In genomic region chr1:159989561-159989960, GRCm38 (mm10) we compare ENCODE assay signal across 26 mouse cellular contexts. TPM values are rescaled to one million over a fixed set of nuclear protein-coding genes. Genes with fewer than 3 reads are reported as not detected.
A peak's percentile ranks its signal among the peaks of the same experiment; 100 is the strongest.
DNase-seq lines count a peak whose midpoint lies in the region; ATAC-seq and TF ChIP-seq lines count a peak whose summit lies in the region.
"Had no signal": no experiment of that assay in that cellular context is flagged by ENCODE, and none has a peak within 500 bp of the region (broad histone marks: within the 10 kb centered on the region; RNA-seq: fewer than 3 reads in every experiment).

No protein-coding gene starts in this region.

- 0 out of 2 replicates have a peak, but pooled peaks have one; percentile 27 for ATAC-seq in liver, postnatal 0 days
- ATAC-seq in liver, embryonic 11.5 days (replicated peaks; ENCODE audit: low FRiP score): no peak
- peak; percentile 77 for ATAC-seq in megakaryocyte, adult 5-6 weeks (ENCODE audit: poor library complexity, severe bottlenecking)
- ATAC-seq: forebrain, embryonic 14.5 days; forebrain, postnatal 0 days; intestine, postnatal 0 days; Patski had no signal

- H3K36me3 ChIP-seq in liver, postnatal 0 days (replicated peaks; ENCODE audit: insufficient read depth, low read length): no peaks in the 10 kb centered on the region
- H3K36me3 ChIP-seq in liver, embryonic 11.5 days (ENCODE audit: control insufficient read depth, insufficient read depth, low read length): no peaks in the 10 kb centered on the region
- H3K36me3 ChIP-seq: embryonic facial prominence, embryonic 12.5 days; embryonic facial prominence, embryonic 15.5 days; heart, embryonic 10.5 days; heart, embryonic 13.5 days; hindbrain, embryonic 12.5 days; hindbrain, embryonic 15.5 days had no signal

- no peak overlapping the region for H3K4me3 ChIP-seq in liver, postnatal 0 days (ENCODE audit: low read depth, low read length)
- H3K4me3 ChIP-seq in liver, embryonic 11.5 days (ENCODE audit: low read depth, low read length): no peak overlapping the region
- H3K4me3 ChIP-seq: embryonic facial prominence, embryonic 12.5 days; embryonic facial prominence, embryonic 15.5 days; gastrocnemius, adult 2 months; heart, adult 2 months; heart, embryonic 10.5 days; heart, embryonic 13.5 days; hindbrain, embryonic 12.5 days; hindbrain, embryonic 15.5 days had no signal

- H3K9ac ChIP-seq in liver, postnatal 0 days (replicated peaks): no peak overlapping the region
- no peak overlapping the region for H3K9ac ChIP-seq in liver, embryonic 11.5 days (ENCODE audit: low read depth, low read length)
- H3K9ac ChIP-seq: embryonic facial prominence, embryonic 12.5 days; embryonic facial prominence, embryonic 15.5 days; forebrain, postnatal 0 days; heart, embryonic 13.5 days; hindbrain, embryonic 12.5 days; hindbrain, embryonic 15.5 days had no signal

- no peaks in the 10 kb centered on the region for H3K9me3 ChIP-seq in liver, postnatal 0 days (ENCODE audit: low read length)
- H3K9me3 ChIP-seq in liver, embryonic 11.5 days (ENCODE audit: control insufficient read depth, low read length): no peaks in the 10 kb centered on the region
- H3K9me3 ChIP-seq: embryonic facial prominence, embryonic 12.5 days; embryonic facial prominence, embryonic 15.5 days; heart, embryonic 10.5 days; heart, embryonic 13.5 days; hindbrain, embryonic 12.5 days; hindbrain, embryonic 15.5 days had no signal

- no peaks in the 10 kb centered on the region for H3K27me3 ChIP-seq in liver, postnatal 0 days (ENCODE audit: insufficient read depth, low read length)
- H3K27me3 ChIP-seq in liver, embryonic 11.5 days (replicated peaks; ENCODE audit: control insufficient read depth, insufficient read depth, low read length): no peaks in the 10 kb centered on the region
- H3K27me3 ChIP-seq: embryonic facial prominence, embryonic 12.5 days; embryonic facial prominence, embryonic 15.5 days; heart, embryonic 13.5 days; hindbrain, embryonic 12.5 days; hindbrain, embryonic 15.5 days; Patski had no signal

- no peak overlapping the region for H3K4me2 ChIP-seq in liver, postnatal 0 days (ENCODE audit: low read depth, low read length)
- no peak overlapping the region for H3K4me2 ChIP-seq in liver, embryonic 11.5 days
- H3K4me2 ChIP-seq: embryonic facial prominence, embryonic 12.5 days; embryonic facial prominence, embryonic 15.5 days; heart, embryonic 13.5 days; hindbrain, embryonic 12.5 days; hindbrain, embryonic 15.5 days had no signal

- TF ChIP-seq EP300 in liver, postnatal 0 days (IDR thresholded peaks at IDR 0.05; ENCODE audit: low read depth): no peak

- DNase-seq in liver, postnatal 0 days: no peak
- DNase-seq in liver, embryonic 11.5 days (ENCODE audit: low spot score): no peak
- DNase-seq in adipocyte (ENCODE audit: low spot score): peak; percentile 48
- no peak for DNase-seq in adrenal gland, adult (ENCODE audit: inconsistent age in 2 of 2, low spot score in 1 of 2)
- DNase-seq in kidney, adult 18-20 months: no peak
- DNase-seq in cerebellum, postnatal 14 days: no peak
- DNase-seq: adrenal gland, adult 8-10 months; adrenal gland, postnatal 25 days; cerebellum, adult 11-12 months; cerebellum, adult 8-10 months; cerebellum, postnatal 10 days; forebrain, postnatal 0 days; gastrocnemius, adult 2 months; gastrocnemius, postnatal 25 days; heart, adult 2 months; heart, postnatal 14 days had no signal

- no peak overlapping the region for H3K27ac ChIP-seq in liver, postnatal 0 days (ENCODE audit: low read depth)
- no peak overlapping the region for H3K27ac ChIP-seq in liver, embryonic 11.5 days (ENCODE audit: low read depth, low read length)
- H3K27ac ChIP-seq: embryonic facial prominence, embryonic 12.5 days; embryonic facial prominence, embryonic 15.5 days; gastrocnemius, adult 2 months; heart, adult 2 months; heart, embryonic 10.5 days; heart, embryonic 13.5 days; hindbrain, embryonic 12.5 days; hindbrain, embryonic 15.5 days had no signal

- no peaks in the 10 kb centered on the region for H3K4me1 ChIP-seq in liver, postnatal 0 days (ENCODE audit: insufficient read depth)
- H3K4me1 ChIP-seq in liver, embryonic 11.5 days (replicated peaks; ENCODE audit: control insufficient read depth, insufficient read depth, low read length): no peaks in the 10 kb centered on the region
- H3K4me1 ChIP-seq: embryonic facial prominence, embryonic 12.5 days; embryonic facial prominence, embryonic 15.5 days; heart, embryonic 10.5 days; heart, embryonic 13.5 days; hindbrain, embryonic 12.5 days; hindbrain, embryonic 15.5 days had no signal

- 67% methylated on average over 2 of the region's 2 CpGs for WGBS in liver, postnatal 0 days (ENCODE audit: insufficient replicate concordance)
- 77% methylated on average over 2 of the region's 2 CpGs for WGBS in liver, embryonic 11.5 days

- no peak for TF ChIP-seq CTCF in liver, postnatal 0 days (IDR thresholded peaks at IDR 0.05; ENCODE audit: low read depth)

RNA-seq across cellular contexts. Expression of gene 4930523C07Rik, which starts 54.6 kb away (rescaled TPM):
- polyA plus RNA-seq in liver, postnatal 0 days (2015; fragmentation: Nextera tagmentation; extraction: Ambion mirVana): 16.5 and 23.0 TPM in 2 replicates
- 13.2 and 19.0 TPM in 2 replicates for polyA plus RNA-seq in liver, embryonic 11.5 days (2014; fragmentation: Nextera tagmentation; extraction: Ambion mirVana)
- total RNA-seq in megakaryocyte, adult 5-6 weeks (2015): 54.6 and 66.3 TPM in 2 replicates
- total RNA-seq in megakaryocyte, adult 5-6 weeks (2017): 48.8 and 62.2 TPM in 2 replicates
